Mouse (Mus musculus): ENCODE data around the gene Ppp2r5b.

DNA sequence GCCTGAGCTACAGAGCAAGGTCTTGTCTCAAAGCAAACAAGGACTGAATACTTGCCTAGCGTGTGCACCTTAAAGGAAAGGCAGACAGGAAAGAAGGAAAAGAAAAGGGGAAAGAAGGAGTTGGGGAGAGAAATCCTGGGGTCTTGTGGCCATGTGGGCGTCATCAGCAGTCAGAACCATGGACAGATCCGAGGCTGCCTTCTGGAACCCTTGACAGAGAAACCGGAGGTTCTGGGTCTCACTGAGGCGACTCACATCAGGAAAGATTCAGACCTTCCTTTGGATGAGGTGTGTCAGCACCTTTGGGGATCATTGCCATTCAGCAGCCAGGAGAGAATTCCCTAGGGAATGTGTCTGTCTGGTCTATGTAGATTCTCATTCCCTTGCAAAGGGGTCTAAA, 54.0 kb downstream of the Ppp2r5b start:
- TF ChIP-seq EP300 (optimal IDR thresholded peaks at IDR 0.05) (no peak), CTCF (IDR thresholded peaks at IDR 0.05; ENCODE audit: low read depth) (no peak)

Measured in stomach, postnatal 0 days (tissue).